Comparison of ENCODE assay signal across 8 mouse cellular contexts in genomic region chr8:120179027-120179431, GRCm38 (mm10). TPM values are rescaled to one million over a fixed set of nuclear protein-coding genes. Genes with fewer than 3 reads are reported as not detected.
DNase-seq lines count a peak whose midpoint lies in the region; ATAC-seq and TF ChIP-seq lines count a peak whose summit lies in the region.

No protein-coding gene starts in this region.

- peak; percentile 92 for DNase-seq in Muller cell, postnatal 12 days (ENCODE audit: inconsistent ontology term)
- DNase-seq in cerebellum, adult 9-10 months, result peak; percentile 92
- peak; percentile 65 to 95 for DNase-seq in frontal cortex, adult 2 months (ENCODE audit: extremely low spot score in 1 of 2, low spot score in 1 of 2)
- DNase-seq in hindbrain, embryonic 11.5 days (ENCODE audit: low spot score), result peak; percentile 95
- peak; percentile 78 for DNase-seq in layer of hippocampus, adult 9-11 months
- peak; percentile 91 for DNase-seq in lung, postnatal 0 days (ENCODE audit: low spot score)
- DNase-seq in ovary, postnatal 14 days (ENCODE audit: low spot score), result peak; percentile 95
- peak; percentile 67 to 89 for DNase-seq in thymus, postnatal 10 days (ENCODE audit: low spot score in 2 of 2)

- H3K9me3 ChIP-seq in hindbrain, embryonic 11.5 days (ENCODE audit: control insufficient read depth, low read length), result no peaks in the 10 kb centered on the region
- no peaks in the 10 kb centered on the region for H3K9me3 ChIP-seq in lung, postnatal 0 days (ENCODE audit: low read length)

- TF ChIP-seq CTCF in lung, postnatal 0 days (IDR thresholded peaks at IDR 0.05), result peak; percentile 96

- ATAC-seq in hindbrain, embryonic 11.5 days (ENCODE audit: low FRiP score), result peak; percentile 34; the same call in 1 of the 2 replicates
- ATAC-seq in lung, postnatal 0 days, result peak; percentile 72

- no peak overlapping the region for H3K27ac ChIP-seq in hindbrain, embryonic 11.5 days (ENCODE audit: low read depth, low read length)
- no peak overlapping the region for H3K27ac ChIP-seq in lung, postnatal 0 days (ENCODE audit: low read length)

- WGBS in hindbrain, embryonic 11.5 days, result 0% methylated on average over 10 of the region's 10 CpGs
- WGBS in lung, postnatal 0 days, result under 1% methylated on average over 10 of the region's 10 CpGs

- no peak overlapping the region; the same call in 1 of the 2 replicates for H3K4me2 ChIP-seq in hindbrain, embryonic 11.5 days (replicated peaks; ENCODE audit: low read depth, low read length)
- peak overlapping the region; percentile 45 for H3K4me2 ChIP-seq in lung, postnatal 0 days (replicated peaks; ENCODE audit: low read depth, low read length)

- 0 out of 2 replicates have a peak, but pooled peaks have one; percentile 42 for TF ChIP-seq EP300 in lung, postnatal 0 days (IDR thresholded peaks at IDR 0.05)

- H3K27me3 ChIP-seq in hindbrain, embryonic 11.5 days (ENCODE audit: control insufficient read depth, insufficient read depth, low read length), result peaks cover 11% of the 10 kb centered on the region
- peaks cover 4% of the 10 kb centered on the region; the same call in 1 of the 2 replicates for H3K27me3 ChIP-seq in lung, postnatal 0 days (replicated peaks; ENCODE audit: insufficient read depth, low read length)

- no peaks in the 10 kb centered on the region for H3K36me3 ChIP-seq in hindbrain, embryonic 11.5 days (ENCODE audit: control insufficient read depth, insufficient read depth, low read length)
- H3K36me3 ChIP-seq in lung, postnatal 0 days (ENCODE audit: insufficient read depth, low read length), result no peaks in the 10 kb centered on the region

- peaks cover 28% of the 10 kb centered on the region for H3K4me1 ChIP-seq in hindbrain, embryonic 11.5 days (replicated peaks; ENCODE audit: control insufficient read depth, insufficient read depth, low read length)
- H3K4me1 ChIP-seq in lung, postnatal 0 days (ENCODE audit: insufficient read depth, low read depth, low read length), result 0 out of 2 replicates have a peak, but pooled peaks cover 2% of the 10 kb centered on the region

- no peak overlapping the region for H3K4me3 ChIP-seq in hindbrain, embryonic 11.5 days (ENCODE audit: low read depth, low read length)
- H3K4me3 ChIP-seq in lung, postnatal 0 days (ENCODE audit: low read depth, low read length), result no peak overlapping the region

- H3K9ac ChIP-seq in hindbrain, embryonic 11.5 days (ENCODE audit: low read depth, low read length), result no peak overlapping the region; the same call in 1 of the 2 replicates
- H3K9ac ChIP-seq in lung, postnatal 0 days (replicated peaks; ENCODE audit: low read depth), result no peak overlapping the region

RNA-seq across cellular contexts. Expression of gene Fam92b, which starts 1.8 kb away (rescaled TPM):
- polyA plus RNA-seq in frontal cortex, adult 2 months (2012; rRNA removed), result 1.1 and 1.2 TPM in 2 replicates
- polyA plus RNA-seq in hindbrain, embryonic 11.5 days (2014; fragmentation: Nextera tagmentation; extraction: Ambion mirVana), result 2.1 and 2.7 TPM in 2 replicates
- 3.9 and 6.5 TPM in 2 replicates for polyA plus RNA-seq in lung, postnatal 0 days (2015; fragmentation: Nextera tagmentation; extraction: Ambion mirVana)

RNA-seq across cellular contexts. Expression of gene Gse1, which starts 49.2 kb away (rescaled TPM):
- polyA plus RNA-seq in frontal cortex, adult 2 months (2012; rRNA removed), result 56.7 and 57.1 TPM in 2 replicates
- 16.5 and 17.8 TPM in 2 replicates for polyA plus RNA-seq in hindbrain, embryonic 11.5 days (2014; fragmentation: Nextera tagmentation; extraction: Ambion mirVana)
- polyA plus RNA-seq in lung, postnatal 0 days (2015; fragmentation: Nextera tagmentation; extraction: Ambion mirVana), result 9.5 and 9.9 TPM in 2 replicates
